Mouse (Mus musculus) spleen, postnatal 10 days (tissue): Measurements from ENCODE around the gene Sfrp2.
A peak's percentile ranks its signal among the peaks of the same experiment; 100 is the strongest.

Source experiments
- DNase-seq, 2 experiments: peaks; one replicate each; pipeline ENCODE4 v3.0.0; 2021 to 2022; ENCODE audit warnings: low spot score in 2 of 2

Gene Sfrp2

GRCm38 (mm10) chr3:83765871-83766725 lies at the start of gene Sfrp2:
Gene Sfrp2, plus strand, starts transcription at chr3:83766321.
- peak in 1 of 2 experiments; percentile 21 for DNase-seq

- DNase-seq, result no peak
Measured at GRCm38 (mm10) chr3:83717643-83718231, 48.4 kb upstream of the Sfrp2 start.

GRCm38 (mm10) chr3:83718662-83719061 lies 47.5 kb upstream of the Sfrp2 start:
- no peak for DNase-seq

- DNase-seq, result no peak
Measured at GRCm38 (mm10) chr3:83728223-83728622, 37.9 kb upstream of the Sfrp2 start.

- DNase-seq, result no peak
Measured at GRCm38 (mm10) chr3:83728675-83729390, 37.3 kb upstream of the Sfrp2 start.

- DNase-seq, result no peak
Measured at GRCm38 (mm10) chr3:83733985-83734384, 32.1 kb upstream of the Sfrp2 start.

- no peak for DNase-seq
Measured at GRCm38 (mm10) chr3:83736980-83737379, 29.1 kb upstream of the Sfrp2 start.

GRCm38 (mm10) chr3:83740246-83740645 lies 25.9 kb upstream of the Sfrp2 start:
- no peak for DNase-seq

GRCm38 (mm10) chr3:83747276-83747675 lies 18.8 kb upstream of the Sfrp2 start:
- DNase-seq, result no peak

GRCm38 (mm10) chr3:83747895-83748294 lies 18.2 kb upstream of the Sfrp2 start:
- DNase-seq, result no peak

- no peak for DNase-seq
Measured at GRCm38 (mm10) chr3:83751625-83752024, 14.5 kb upstream of the Sfrp2 start.

GRCm38 (mm10) chr3:83752196-83752595 lies 13.9 kb upstream of the Sfrp2 start:
- no peak for DNase-seq

GRCm38 (mm10) chr3:83755043-83755635 lies 11.0 kb upstream of the Sfrp2 start:
- no peak for DNase-seq

- DNase-seq, result no peak
Measured at GRCm38 (mm10) chr3:83755666-83756065, 10.5 kb upstream of the Sfrp2 start.

GRCm38 (mm10) chr3:83762361-83762760 lies 3.8 kb upstream of the Sfrp2 start:
- DNase-seq, result no peak

- peak; percentile 20 to 76 for DNase-seq
Measured at GRCm38 (mm10) chr3:83763551-83764548, 2.3 kb upstream of the Sfrp2 start.

GRCm38 (mm10) chr3:83766726-83767070 lies 577 bp downstream of the Sfrp2 start:
- no peak for DNase-seq

- no peak for DNase-seq
Measured at GRCm38 (mm10) chr3:83767121-83767520, 1.0 kb downstream of the Sfrp2 start.

- DNase-seq, result no peak
Measured at GRCm38 (mm10) chr3:83768293-83769035, 2.3 kb downstream of the Sfrp2 start.

GRCm38 (mm10) chr3:83769036-83769410 lies 2.9 kb downstream of the Sfrp2 start:
- no peak for DNase-seq
